Mouse (Mus musculus) kidney, adult 2 months (tissue): ENCODE data around the gene Zfp488. TPM values are rescaled to one million over a fixed set of nuclear protein-coding genes. Genes with fewer than 3 reads are reported as not detected.

Source experiments
- DNase-seq: peaks from one replicate; pipeline ENCODE4 v3.0.0; 2021
- H3K27ac ChIP-seq: fragments of 200-500 bp; 2 replicates; pipeline ENCODE4 v1.5.1; 2012; ENCODE audit warnings: low read depth, low read length, control low read depth, inconsistent platforms; ENCODE audit not compliant: insufficient read depth
- H3K27me3 ChIP-seq: fragments of 200-500 bp; replicated peaks from 2 replicates; pipeline ENCODE4 v1.6.1; 2012; ENCODE audit warnings: mild to moderate bottlenecking, moderate library complexity, low read length, inconsistent platforms; ENCODE audit not compliant: control insufficient read depth, insufficient read depth
- H3K36me3 ChIP-seq: fragments of 200-500 bp; 2 replicates; pipeline ENCODE4 v1.6.1; 2012; ENCODE audit warnings: mild to moderate bottlenecking, moderate library complexity, low read length, inconsistent platforms; ENCODE audit not compliant: control insufficient read depth, insufficient read depth
- H3K4me1 ChIP-seq: fragments of 200-500 bp; 2 replicates; pipeline ENCODE4 v1.6.1; 2011; ENCODE audit warnings: low read length; ENCODE audit not compliant: control insufficient read depth, insufficient read depth
- H3K4me3 ChIP-seq: fragments of 200-500 bp; 2 replicates; pipeline ENCODE4 v1.5.1; 2011; ENCODE audit warnings: mild to moderate bottlenecking, low read depth, low read length, control low read depth; ENCODE audit not compliant: insufficient read depth
- CTCF ChIP-seq: fragments of 200-500 bp; conservative IDR thresholded peaks from 2 replicates; pipeline ENCODE4 v1.5.1; 2011; ENCODE audit warnings: low read depth, mild to moderate bottlenecking, control low read depth, low read length, moderate library complexity, mixed read lengths; ENCODE audit not compliant: insufficient read depth, insufficient read length
- POLR2A ChIP-seq: fragments of 200-500 bp; IDR thresholded peaks from one replicate; pipeline ENCODE4 v1.6.1; 2011; ENCODE audit warnings: low read depth, low read length, control low read depth
- WGBS: fragments of 180-500 bp; shearing (Covaris S2); methylation state at CpG from one replicate; pipeline ENCODE4 v1.1.7; 2018; 5-methylcytosine and 5-hydroxymethylcytosine counted together
- polyA plus RNA-seq: library from polyadenylated mRNA; depleted of rRNA; stranded (reverse); fragments of >200 nt; gene quantifications from 2 replicates; pipeline ENCODE4 v1.2.3, GENCODE M21; 2012; rRNA removed

The Zfp488 gene
- polyA plus RNA-seq, 1 experiment = not detected

- no peak overlapping the region for H3K27ac ChIP-seq
Measured at GRCm38 (mm10) chr14:33922771-33923167, 55.8 kb downstream of the Zfp488 start.

GRCm38 (mm10) chr14:33920727-33921559, 57.6 kb downstream of the Zfp488 start:
- Histone ChIP-seq H3K4me3 (no peak overlapping the region), H3K27me3 (no peaks in the 10 kb centered on the region)

More at GRCm38 (mm10) chr14:33922771-33923167, 55.8 kb downstream of the Zfp488 start:
- no peak for DNase-seq
- 0 out of 2 replicates have a peak overlapping the region, but pooled peaks have one; percentile 59 for H3K4me3 ChIP-seq
- no peaks in the 10 kb centered on the region for H3K4me1 ChIP-seq
- H3K27me3 ChIP-seq = no peaks in the 10 kb centered on the region
- WGBS = 20% methylated on average over 8 of the region's 8 CpGs
- TF ChIP-seq POLR2A (no peak), CTCF (no peak)
- no peaks in the 10 kb centered on the region for H3K36me3 ChIP-seq

More at GRCm38 (mm10) chr14:33920727-33921559, 57.6 kb downstream of the Zfp488 start:
- WGBS = 56% methylated on average over 14 of the region's 14 CpGs
- no peak for TF ChIP-seq POLR2A
- DNase-seq = no peak
- H3K4me1 ChIP-seq = no peaks in the 10 kb centered on the region
- H3K36me3 ChIP-seq = no peaks in the 10 kb centered on the region
- no peak overlapping the region for H3K27ac ChIP-seq

Other genes with a start within 250 kb of the Zfp488 start
- gene Gdf10, start 55.2 kb downstream of the Zfp488 start, polyA plus RNA-seq = 8.9 and 11.8 TPM in 2 replicates
- not detected in 2 replicates for gene Gdf2, start 37.7 kb downstream of the Zfp488 start, polyA plus RNA-seq
- not detected in 2 replicates for gene Rbp3, start 24.8 kb downstream of the Zfp488 start, polyA plus RNA-seq
- gene Gm30083, start 36.4 kb upstream of the Zfp488 start, polyA plus RNA-seq = not detected in 2 replicates
- 0.07 TPM in 1 of 2 replicates, not detected in the other for gene Gm5460, start 38.0 kb upstream of the Zfp488 start, polyA plus RNA-seq
- 0.10 TPM in 1 of 2 replicates, not detected in the other for gene Antxrl, start 73.9 kb upstream of the Zfp488 start, polyA plus RNA-seq
- 1.7 and 2.3 TPM in 2 replicates for gene Anxa8, start 107.2 kb upstream of the Zfp488 start, polyA plus RNA-seq
- not detected in 2 replicates for gene A630023A22Rik, start 124.0 kb upstream of the Zfp488 start, polyA plus RNA-seq
- 0.03 and 0.06 TPM in 2 replicates for gene Npy4r, start 173.7 kb upstream of the Zfp488 start, polyA plus RNA-seq
- 0.11 and 0.20 TPM in 2 replicates for gene Gprin2, start 222.9 kb upstream of the Zfp488 start, polyA plus RNA-seq
- 1.3 and 1.5 TPM in 2 replicates for gene Syt15, start 240.8 kb upstream of the Zfp488 start, polyA plus RNA-seq